Mouse (Mus musculus): ENCODE data around the gene Pitpnm3.

The Pitpnm3 gene

DNA sequence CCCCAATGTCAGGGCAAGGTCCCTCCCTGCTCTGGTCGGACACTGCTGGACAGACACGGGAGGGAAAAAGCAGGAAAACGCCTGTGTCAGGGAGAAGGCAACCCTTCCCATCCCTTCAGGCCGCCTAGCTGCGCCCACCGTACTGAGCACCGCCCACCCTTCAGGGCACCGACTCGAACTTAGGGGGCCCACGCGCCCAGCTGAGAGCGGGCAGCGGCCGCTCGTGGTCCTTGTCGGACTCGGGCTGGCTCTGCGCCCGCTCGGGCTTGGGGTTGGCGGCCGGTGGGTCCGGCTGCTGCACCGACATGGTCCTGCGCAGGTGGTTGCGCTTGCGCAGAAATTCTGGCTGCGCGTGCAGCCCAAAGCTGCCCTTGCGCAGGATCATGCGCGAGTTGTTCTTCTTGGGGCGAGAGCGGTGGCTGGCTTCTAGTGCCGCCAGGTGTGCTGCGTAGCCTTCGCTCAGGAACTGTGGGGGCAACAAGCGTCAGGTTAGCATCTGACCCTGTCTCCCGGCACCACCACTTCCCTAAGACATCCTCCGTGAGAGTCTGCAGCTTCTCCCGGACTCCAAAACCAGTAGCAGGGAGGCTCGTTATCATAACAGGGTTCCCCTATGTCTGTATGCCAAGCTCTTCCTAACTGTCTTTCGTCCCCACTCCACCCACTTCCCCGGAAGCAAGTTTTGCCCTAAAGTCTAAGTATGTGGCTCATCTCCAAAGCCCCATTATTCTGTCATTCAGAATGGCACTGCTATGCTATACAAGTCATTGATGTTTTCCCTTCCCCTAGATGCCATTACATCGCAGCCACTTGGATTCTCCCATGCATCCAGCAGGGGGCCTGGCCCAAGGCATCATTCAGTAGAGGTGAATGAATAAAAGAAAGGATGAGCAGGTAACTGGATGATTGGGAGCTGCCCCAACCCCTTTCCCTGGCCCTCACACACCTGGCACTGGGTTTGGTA is 84.4 kb downstream of the Pitpnm3 start:
- DNase-seq (ENCODE audit: low spot score) = no peak

GRCm38 (mm10) chr11:72050168-72050894 is 85.2 kb downstream of the Pitpnm3 start:
- DNase-seq (ENCODE audit: low spot score) = no peak

GRCm38 (mm10) chr11:72049171-72049759 is 86.3 kb downstream of the Pitpnm3 start:
- no peak for DNase-seq (ENCODE audit: low spot score)

- DNase-seq (ENCODE audit: low spot score) = no peak
Observed at GRCm38 (mm10) chr11:72048730-72049129, 86.8 kb downstream of the Pitpnm3 start.

DNA sequence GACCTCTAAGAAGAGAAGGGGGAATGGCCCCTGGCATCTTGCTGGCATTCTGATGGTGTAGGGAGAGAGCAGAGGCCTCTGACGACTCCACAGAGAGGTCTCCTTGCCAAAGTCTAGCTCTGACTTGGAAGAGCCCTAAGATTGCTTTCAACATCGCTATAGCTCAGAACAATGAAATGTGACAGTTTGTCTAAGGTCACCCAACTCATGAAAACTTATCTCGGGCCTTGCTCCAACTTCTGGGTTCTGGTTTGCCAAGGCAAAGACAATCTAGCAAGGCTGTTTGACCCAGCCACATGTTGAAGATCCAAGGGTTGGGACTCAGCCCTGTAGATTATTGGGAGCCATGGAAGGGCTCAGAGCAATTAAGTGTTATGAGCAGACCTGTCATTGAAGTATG is 91.3 kb downstream of the Pitpnm3 start:
- no peak for DNase-seq (ENCODE audit: low spot score)

DNA sequence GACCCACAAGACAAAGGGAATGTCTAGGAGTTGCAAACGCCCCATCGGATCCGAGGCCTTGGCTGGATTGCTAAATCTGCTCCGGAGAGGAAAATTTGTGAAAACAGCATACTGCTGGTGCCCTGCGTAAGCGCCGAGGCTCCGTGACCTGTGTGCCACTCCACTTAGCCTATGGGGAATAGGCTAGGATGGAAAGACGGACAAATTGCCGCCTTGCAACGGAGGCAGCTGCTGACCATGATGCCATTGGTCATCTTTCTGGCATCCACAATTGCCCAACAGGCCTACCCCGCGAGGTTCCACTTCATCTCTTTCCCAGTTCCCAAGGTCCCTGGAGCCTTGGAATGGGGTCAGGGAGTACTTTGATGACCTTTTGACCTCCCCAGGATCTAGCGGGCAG is 92.9 kb downstream of the Pitpnm3 start:
- no peak for DNase-seq (ENCODE audit: low spot score)

DNA sequence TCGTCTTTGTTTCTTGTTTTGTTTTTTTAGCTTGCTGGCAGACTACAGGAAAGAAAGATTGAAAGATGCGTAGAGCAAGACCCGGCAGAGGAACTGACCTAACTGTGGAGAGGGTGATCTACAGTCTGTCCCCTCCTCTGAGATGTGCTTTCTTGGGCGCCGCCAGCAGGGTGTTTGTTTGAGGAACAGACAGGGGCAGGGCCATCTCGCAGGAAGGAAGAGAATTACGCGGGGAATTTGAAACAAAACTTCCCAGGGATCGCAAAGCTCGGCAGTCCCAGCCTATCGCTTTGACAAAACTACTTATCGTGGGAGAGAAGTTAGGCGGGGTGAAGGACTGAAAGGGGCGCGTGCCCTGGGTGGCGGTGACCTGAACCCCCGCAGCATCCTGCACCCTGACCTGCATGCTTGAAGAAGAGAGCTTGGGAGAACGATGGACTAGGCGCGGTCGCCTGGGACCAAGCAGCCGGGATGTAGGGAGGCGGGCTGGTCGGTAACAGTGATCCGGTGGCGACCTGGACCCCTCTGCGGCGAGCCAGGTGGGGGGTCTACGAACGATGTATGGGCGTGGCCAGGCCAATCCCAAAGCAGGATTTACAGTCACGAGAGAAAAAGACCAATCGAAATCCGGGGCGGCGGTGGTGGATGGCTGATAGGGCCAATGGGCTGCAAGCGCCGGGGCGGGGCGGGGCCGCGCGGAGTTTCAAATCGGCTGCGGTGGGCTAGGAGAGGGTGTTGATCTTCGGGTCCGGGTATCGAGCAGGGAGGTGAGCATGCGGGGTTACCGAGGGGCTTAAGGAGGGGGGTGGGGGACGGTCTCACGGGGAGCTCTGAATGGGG is 93.6 kb downstream of the Pitpnm3 start, which contains the start of gene Pimreg:
Gene Pimreg (plus strand): TSS at position 265 of the 840 bp plus-strand sequence.
- peak; percentile 85 for DNase-seq (ENCODE audit: low spot score)

GRCm38 (mm10) chr11:72041290-72041767 is 94.2 kb downstream of the Pitpnm3 start:
- no peak for DNase-seq (ENCODE audit: low spot score)

DNA sequence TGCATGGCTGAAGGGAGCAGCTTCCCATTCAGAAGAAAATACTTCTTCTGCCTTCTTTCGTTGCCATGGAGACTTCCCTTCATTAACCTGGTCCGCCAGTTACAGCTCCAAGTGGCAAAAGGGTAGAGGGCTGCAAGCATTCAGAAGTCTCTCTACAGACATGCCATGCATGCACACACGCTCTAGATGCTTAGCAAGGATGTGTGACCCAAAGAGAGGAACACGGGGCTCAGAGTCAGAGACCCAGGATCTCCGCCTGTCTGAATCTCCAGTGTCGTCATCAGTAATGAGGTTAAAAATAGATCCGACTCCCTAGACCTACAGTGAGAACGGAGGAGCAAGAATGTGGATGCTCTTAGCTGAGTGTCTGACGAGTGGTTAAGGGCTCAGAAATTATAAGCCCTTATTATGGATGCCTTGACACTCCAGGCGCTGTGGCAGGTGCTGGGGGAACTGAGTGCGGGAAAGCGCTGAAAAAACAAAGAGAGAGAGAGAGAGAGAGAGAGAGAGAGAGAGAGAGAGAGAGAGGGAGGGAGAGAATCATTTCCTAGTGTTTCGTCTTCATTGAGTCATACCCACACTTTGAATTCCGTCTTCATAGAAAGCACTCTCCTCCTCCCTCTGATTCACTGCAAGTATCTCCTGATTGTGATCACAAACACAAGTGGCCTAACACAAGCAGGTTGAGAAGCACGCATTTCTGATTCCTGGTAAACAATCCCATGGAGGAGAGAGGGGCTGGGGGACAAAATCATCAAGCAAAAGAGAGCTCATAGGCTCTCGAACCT is 95.8 kb downstream of the Pitpnm3 start:
- peak; percentile 43 for DNase-seq (ENCODE audit: low spot score)

DNA sequence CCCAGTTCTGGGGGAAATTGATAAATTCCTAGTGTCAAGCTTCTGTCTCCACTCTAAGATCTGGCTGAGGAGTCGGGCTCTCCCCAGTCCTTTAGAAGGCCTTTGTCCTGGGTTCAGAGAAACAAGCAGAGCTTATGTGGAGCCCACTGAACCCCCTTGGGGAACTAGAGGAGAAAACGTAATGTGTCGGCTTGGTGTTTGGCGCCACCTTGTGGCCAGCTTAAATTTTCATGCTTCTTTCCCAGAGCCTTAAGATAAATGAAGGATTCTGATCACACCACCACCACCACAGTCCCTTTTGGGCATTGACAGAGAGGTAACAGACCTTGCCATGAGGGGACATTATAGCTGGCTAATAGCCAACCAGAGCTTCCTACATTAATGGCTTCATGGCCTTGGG is 97.6 kb downstream of the Pitpnm3 start:
- peak; percentile 74 for DNase-seq (ENCODE audit: low spot score)

DNA sequence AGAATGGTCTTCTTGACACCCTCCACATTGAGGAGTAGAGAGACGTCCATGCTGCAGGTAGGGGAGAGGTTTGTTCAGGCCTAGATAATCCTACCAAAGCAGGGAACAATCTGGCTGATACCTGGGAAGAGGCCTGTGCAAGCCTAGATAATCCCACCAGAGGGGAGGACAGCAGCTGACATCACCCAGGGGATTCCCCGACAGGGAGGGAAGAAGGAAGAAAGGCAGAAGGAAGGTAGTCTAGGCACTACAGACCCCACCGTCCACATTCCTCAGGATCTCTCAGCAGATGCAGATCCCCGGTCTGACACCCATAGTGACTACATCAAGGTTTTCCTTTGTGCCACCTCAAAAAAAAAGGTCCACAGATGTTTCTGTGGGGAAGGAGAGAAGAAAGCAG is 98.2 kb downstream of the Pitpnm3 start, which contains the start of gene Aipl1:
Gene Aipl1 (minus strand): TSS at position 101 of the 400 bp plus-strand sequence.
- DNase-seq (ENCODE audit: low spot score) = no peak

GRCm38 (mm10) chr11:72032589-72032988 is 103.0 kb downstream of the Pitpnm3 start:
- no peak for DNase-seq (ENCODE audit: low spot score)

- no peak for DNase-seq (ENCODE audit: low spot score)
Observed at GRCm38 (mm10) chr11:72032091-72032490, 103.5 kb downstream of the Pitpnm3 start.

DNA sequence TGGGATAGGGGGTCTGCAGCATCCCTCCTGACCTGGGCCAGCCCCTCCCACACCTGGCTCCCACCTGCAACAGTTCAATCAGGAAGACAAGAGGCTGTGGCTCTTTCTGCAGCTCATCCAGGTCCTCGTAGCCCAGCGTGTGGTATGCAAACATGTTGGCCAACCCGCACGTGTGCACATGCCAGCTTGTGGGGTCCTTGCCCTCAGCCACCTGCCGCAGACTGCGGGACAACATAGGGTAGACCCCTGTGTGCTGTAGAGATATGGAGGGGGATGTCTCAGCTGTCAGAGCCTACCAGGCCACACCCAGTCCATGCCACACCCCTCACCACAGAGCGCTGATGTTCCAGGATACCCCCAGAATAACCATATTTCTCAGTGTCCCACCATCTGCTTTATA is 104.2 kb downstream of the Pitpnm3 start:
- DNase-seq (ENCODE audit: low spot score) = no peak

- DNase-seq (ENCODE audit: low spot score) = no peak
Observed at GRCm38 (mm10) chr11:72029143-72029542, 106.4 kb downstream of the Pitpnm3 start.

DNA sequence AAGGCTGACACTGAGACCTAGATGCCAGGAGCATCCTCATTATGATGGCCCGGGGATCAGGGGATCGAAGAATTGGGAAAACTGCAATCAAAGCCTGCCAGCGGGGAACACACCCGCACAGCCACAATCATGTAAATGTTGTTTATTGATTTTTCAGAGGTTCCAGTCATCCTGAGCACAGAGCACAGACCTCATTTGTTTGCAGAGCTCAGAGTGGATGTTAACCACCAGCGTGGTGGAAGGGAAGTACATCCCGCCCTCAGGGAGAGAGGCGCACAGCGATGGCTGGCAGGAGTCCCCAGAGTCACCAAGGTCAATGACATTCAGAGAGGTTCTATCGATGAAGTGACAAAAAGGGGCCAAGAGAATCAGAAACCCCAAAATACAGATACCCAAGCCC is 107.7 kb downstream of the Pitpnm3 start:
- DNase-seq (ENCODE audit: low spot score) = no peak

DNA sequence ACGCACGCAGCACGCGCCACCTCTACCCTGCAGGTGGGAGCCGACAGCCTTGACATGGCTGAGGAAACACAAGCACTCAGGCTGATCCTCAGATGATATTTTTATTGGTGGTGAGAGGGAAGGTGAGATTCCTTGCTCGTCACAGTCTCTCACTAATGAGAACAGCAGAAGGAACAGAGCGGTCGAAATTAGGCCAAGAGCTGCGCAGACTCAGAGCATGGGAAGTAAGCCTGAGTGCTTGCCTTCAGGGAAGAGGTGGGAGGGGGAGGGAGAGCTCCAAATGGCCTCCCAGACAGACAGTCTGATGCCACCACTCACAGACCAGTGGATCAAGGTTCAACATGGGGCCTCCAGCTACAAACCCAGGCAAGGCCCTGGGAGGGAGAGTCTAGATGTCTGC is 109.1 kb downstream of the Pitpnm3 start:
- no peak for DNase-seq (ENCODE audit: low spot score)

DNA sequence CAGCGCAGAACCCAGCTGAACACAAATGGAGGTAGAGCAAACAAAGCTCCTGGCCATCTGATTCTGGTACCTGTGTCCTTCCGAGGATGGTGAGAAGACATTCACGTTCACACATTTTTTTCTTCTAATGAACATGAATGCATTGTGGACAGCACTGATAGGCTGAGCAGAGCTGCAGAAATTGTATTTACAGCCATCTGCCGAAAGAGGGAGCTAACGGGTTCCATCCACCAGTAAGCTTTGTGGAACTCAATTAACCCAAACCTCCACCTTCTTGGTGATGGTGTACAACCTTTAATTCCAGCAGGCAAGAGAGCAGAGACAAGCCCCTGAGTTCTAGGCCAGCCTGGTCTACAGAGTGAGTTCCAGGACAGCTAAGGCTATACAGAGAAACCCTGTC is 109.7 kb downstream of the Pitpnm3 start:
- DNase-seq (ENCODE audit: low spot score) = no peak

GRCm38 (mm10) chr11:72024193-72024781 is 111.3 kb downstream of the Pitpnm3 start:
- DNase-seq (ENCODE audit: low spot score) = peak; percentile 67

DNA sequence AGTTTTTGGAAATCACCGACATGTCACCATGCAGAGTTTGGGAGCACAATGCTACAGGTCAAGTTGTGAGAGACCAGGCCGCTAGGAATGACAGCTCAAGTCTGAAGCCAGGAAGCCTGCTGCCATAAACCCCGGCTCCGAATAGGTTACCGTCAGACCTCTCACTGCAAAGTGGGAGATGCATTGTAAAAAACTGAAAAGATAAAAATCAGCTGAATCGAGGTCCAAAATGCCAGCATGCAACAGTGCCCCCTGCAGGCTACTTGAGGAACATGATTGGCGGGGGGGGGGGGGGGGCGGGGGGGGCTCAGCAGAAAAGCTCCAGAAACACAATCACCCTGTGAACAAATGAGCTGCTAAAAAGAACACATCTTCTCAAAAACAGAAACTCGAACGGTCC is 112.0 kb downstream of the Pitpnm3 start:
- no peak for DNase-seq (ENCODE audit: low spot score)
